21 mouse cellular contexts compared by ENCODE assay signal in genomic region chr12:83848595-83849231, GRCm38 (mm10).
DNase-seq lines count a peak whose midpoint lies in the region; ATAC-seq and TF ChIP-seq lines count a peak whose summit lies in the region.
"Had no signal": no experiment of that assay in that cellular context is flagged by ENCODE, and none has a peak within 500 bp of the region (broad histone marks: within the 10 kb centered on the region; RNA-seq: fewer than 3 reads in every experiment).

No protein-coding gene starts in this region.

- H3K9me3 ChIP-seq in limb, embryonic 15.5 days = no peaks in the 10 kb centered on the region
- H3K9me3 ChIP-seq: heart, embryonic 15.5 days; hindbrain, embryonic 13.5 days; liver, embryonic 13.5 days; midbrain, embryonic 10.5 days had no signal

- H3K4me1 ChIP-seq in limb, embryonic 15.5 days = no peaks in the 10 kb centered on the region
- H3K4me1 ChIP-seq: hindbrain, embryonic 13.5 days; midbrain, embryonic 10.5 days had no signal

- intact Hi-C loops in gastrocnemius, adult 2 months (cut with DNase I) = no loop called here

- no peak overlapping the region for H3K9ac ChIP-seq in limb, embryonic 15.5 days
- H3K9ac ChIP-seq: heart, embryonic 15.5 days; hindbrain, embryonic 13.5 days; liver, embryonic 13.5 days had no signal

- no peak overlapping the region for H3K4me3 ChIP-seq in gastrocnemius, adult 2 months
- H3K4me3 ChIP-seq in limb, embryonic 15.5 days = no peak overlapping the region
- H3K4me3 ChIP-seq: heart, embryonic 15.5 days; hindbrain, embryonic 13.5 days; liver, embryonic 13.5 days; midbrain, embryonic 10.5 days had no signal

- no peaks in the 10 kb centered on the region for H3K27me3 ChIP-seq in limb, embryonic 15.5 days
- H3K27me3 ChIP-seq: heart, embryonic 15.5 days; hindbrain, embryonic 13.5 days; liver, embryonic 13.5 days had no signal

- WGBS in limb, embryonic 15.5 days = 90% methylated on average over 1 of the region's 1 CpGs

- peak; percentile 48 for DNase-seq in gastrocnemius, adult 2 months
- DNase-seq in gastrocnemius, postnatal 10 days = no peak
- peak; percentile 16 for DNase-seq in testis, postnatal 14 days (ENCODE audit: low spot score)
- DNase-seq in testis, postnatal 10 days (ENCODE audit: low spot score) = no peak
- no peak for DNase-seq in kidney, postnatal 4 days
- DNase-seq in adrenal gland, postnatal 25 days = no peak
- no peak for DNase-seq in ovary, adult 18-20 months (ENCODE audit: low spot score)
- DNase-seq: adrenal gland, postnatal 14 days; cerebellum, adult 11-12 months; heart, adult 11 months; kidney, adult 18-20 months; kidney, postnatal 36 days; layer of hippocampus, postnatal 36 days; liver, embryonic 13.5 days; right cerebral cortex, postnatal 4 days; thymus, postnatal 14 days had no signal

- TF ChIP-seq CTCF in gastrocnemius, adult 2 months (IDR thresholded peaks at IDR 0.05) = no peak

- no peaks in the 10 kb centered on the region for H3K36me3 ChIP-seq in limb, embryonic 15.5 days
- H3K36me3 ChIP-seq: heart, embryonic 15.5 days; liver, embryonic 13.5 days had no signal

- no peak overlapping the region for H3K4me2 ChIP-seq in limb, embryonic 15.5 days
- H3K4me2 ChIP-seq: heart, embryonic 15.5 days; hindbrain, embryonic 13.5 days; liver, embryonic 13.5 days had no signal

- 0 out of 2 replicates have a peak, but pooled peaks have one; percentile 35 for ATAC-seq in limb, embryonic 15.5 days (ENCODE audit: insufficient number of reproducible peaks, low FRiP score, low TSS enrichment, low read depth)
- ATAC-seq: forebrain, embryonic 16.5 days had no signal

- H3K27ac ChIP-seq in gastrocnemius, adult 2 months = peak overlapping the region; percentile 28; the same call in 1 of the 2 replicates
- H3K27ac ChIP-seq in limb, embryonic 15.5 days = no peak overlapping the region
- H3K27ac ChIP-seq: heart, embryonic 15.5 days; hindbrain, embryonic 13.5 days; liver, embryonic 13.5 days; midbrain, embryonic 10.5 days had no signal

Comparison
In these comparisons a context has a peak if more than half of its experiments do, and no peak if none do; other contexts are left out.
1. DNase-seq: peak in gastrocnemius, adult 2 months (single experiment) and testis, postnatal 14 days (single experiment); none in gastrocnemius, postnatal 10 days (single experiment), testis, postnatal 10 days (single experiment), kidney, postnatal 4 days (0 of 2), adrenal gland, postnatal 25 days (single experiment) and ovary, adult 18-20 months (single experiment).